ENCODE assay signal across 8 mouse cellular contexts in genomic region chr6:30572456-30573311, GRCm38 (mm10). TPM values are rescaled to one million over a fixed set of nuclear protein-coding genes. Genes with fewer than 3 reads are reported as not detected.
DNase-seq lines count a peak whose midpoint lies in the region; ATAC-seq and TF ChIP-seq lines count a peak whose summit lies in the region.

No protein-coding gene starts in this region.

- no peaks in the 10 kb centered on the region for H3K9me3 ChIP-seq in lung, embryonic 16.5 days (ENCODE audit: control insufficient read depth, low read length)

- ATAC-seq in lung, embryonic 16.5 days (ENCODE audit: low read depth), result peak; percentile 85

- H3K4me1 ChIP-seq in lung, embryonic 16.5 days (replicated peaks; ENCODE audit: control insufficient read depth, insufficient read depth, low read length), result peaks cover 3% of the 10 kb centered on the region; the same call in 1 of the 2 replicates
- no peaks in the 10 kb centered on the region for H3K4me1 ChIP-seq in thymus, adult 2 months (replicated peaks; ENCODE audit: control insufficient read depth, insufficient read depth, low read length)

- no peak for TF ChIP-seq CTCF in layer of hippocampus, adult 2 months (conservative IDR thresholded peaks at IDR 0.05)
- no peak for TF ChIP-seq CTCF in thymus, adult 2 months (IDR thresholded peaks at IDR 0.05; ENCODE audit: borderline replicate concordance, control insufficient read depth, extremely low read depth, insufficient read depth, low read length, poor library complexity)

- peak overlapping the region; percentile 8; the same call in 1 of the 2 replicates for H3K4me3 ChIP-seq in layer of hippocampus, adult 2 months
- H3K4me3 ChIP-seq in lung, embryonic 16.5 days (ENCODE audit: low read length), result no peak overlapping the region
- H3K4me3 ChIP-seq in thymus, adult 2 months (ENCODE audit: control insufficient read depth, insufficient read depth, low read length), result no peak overlapping the region

- DNase-seq in heart, adult 11 months, result peak; percentile 96
- no peak for DNase-seq in heart, postnatal 25 days (ENCODE audit: low spot score)
- DNase-seq in heart, adult 18-20 months, result peak; percentile 60 to 66
- peak; percentile 66 to 84 for DNase-seq in layer of hippocampus, adult 2 months (ENCODE audit: low spot score in 2 of 2)
- peak; percentile 88 to 94 for DNase-seq in right cerebral cortex, postnatal 10 days (ENCODE audit: low spot score in 2 of 2)
- DNase-seq in urinary bladder, adult 2 months (ENCODE audit: low spot score), result no peak
- no peak for DNase-seq in thymus, adult 2 months

- WGBS in lung, embryonic 16.5 days, result 35% methylated on average over 20 of the region's 20 CpGs
- WGBS in thymus, adult 2 months, result 90% methylated on average over 20 of the region's 20 CpGs

- no peaks in the 10 kb centered on the region for H3K27me3 ChIP-seq in lung, embryonic 16.5 days (ENCODE audit: control insufficient read depth, insufficient read depth, low read depth, low read length)
- no peaks in the 10 kb centered on the region for H3K27me3 ChIP-seq in thymus, adult 2 months (ENCODE audit: control insufficient read depth, insufficient read depth, low read length)

- TF ChIP-seq POLR2A in thymus, adult 2 months (IDR thresholded peaks at IDR 0.05; ENCODE audit: control insufficient read depth, extremely low read depth, insufficient read depth, low read length, poor library complexity), result no peak

- H3K27ac ChIP-seq in layer of hippocampus, adult 2 months, result peak overlapping the region; percentile 74
- H3K27ac ChIP-seq in lung, embryonic 16.5 days (ENCODE audit: low read length), result no peak overlapping the region
- no peak overlapping the region for H3K27ac ChIP-seq in thymus, adult 2 months (ENCODE audit: control insufficient read depth, insufficient read depth, low read length)

- no peak overlapping the region for H3K9ac ChIP-seq in lung, embryonic 16.5 days (ENCODE audit: low read length)

- intact Hi-C loops in heart, postnatal 25 days (cut with DNase I), result no loop called here

- no peak overlapping the region for H3K4me2 ChIP-seq in lung, embryonic 16.5 days (ENCODE audit: low read depth, low read length)

- H3K36me3 ChIP-seq in lung, embryonic 16.5 days (ENCODE audit: control insufficient read depth, insufficient read depth, low read length), result no peaks in the 10 kb centered on the region
- H3K36me3 ChIP-seq in thymus, adult 2 months (ENCODE audit: control insufficient read depth, insufficient read depth, low read length), result no peaks in the 10 kb centered on the region

RNA-seq across cellular contexts. Expression of gene Cpa4, which starts 4.5 kb away (rescaled TPM):
- not detected for total RNA-seq in heart, postnatal 25 days (2021)
- not detected for total RNA-seq in heart, adult 18-20 months (2021)
- total RNA-seq in layer of hippocampus, adult 2 months (2021), result not detected
- 0.08 TPM in 2 replicates for polyA plus RNA-seq in lung, embryonic 16.5 days (2015; fragmentation: Nextera tagmentation; extraction: Ambion mirVana)
- not detected in 2 replicates for polyA plus RNA-seq in urinary bladder, adult 2 months (2012; rRNA removed)
- polyA plus RNA-seq in thymus, adult 2 months (2012; rRNA removed), result 0.11 and 0.17 TPM in 2 replicates

RNA-seq across cellular contexts. Expression of gene Cpa2, which starts 31.3 kb away (rescaled TPM):
- total RNA-seq in heart, postnatal 25 days (2021), result not detected
- total RNA-seq in heart, adult 18-20 months (2021), result under 1 TPM in 1 of 2 experiments, not detected in 1; 0.25 TPM
- total RNA-seq in layer of hippocampus, adult 2 months (2021), result under 1 TPM in 1 of 2 experiments, not detected in 1; 0.64 TPM
- 5.2 and 6.0 TPM in 2 replicates for polyA plus RNA-seq in lung, embryonic 16.5 days (2015; fragmentation: Nextera tagmentation; extraction: Ambion mirVana)
- polyA plus RNA-seq in urinary bladder, adult 2 months (2012; rRNA removed), result 0.16 and 0.18 TPM in 2 replicates
- polyA plus RNA-seq in thymus, adult 2 months (2012; rRNA removed), result not detected in 2 replicates

RNA-seq across cellular contexts. Expression of gene Cpa5, which starts 38.1 kb away (rescaled TPM):
- total RNA-seq in heart, postnatal 25 days (2021), result not detected
- total RNA-seq in heart, adult 18-20 months (2021), result not detected
- total RNA-seq in layer of hippocampus, adult 2 months (2021), result not detected
- polyA plus RNA-seq in lung, embryonic 16.5 days (2015; fragmentation: Nextera tagmentation; extraction: Ambion mirVana), result 0.33 TPM in 1 of 2 replicates, not detected in the other
- polyA plus RNA-seq in urinary bladder, adult 2 months (2012; rRNA removed), result 0.03 TPM in 1 of 2 replicates, not detected in the other
- 0.10 TPM in 1 of 2 replicates, not detected in the other for polyA plus RNA-seq in thymus, adult 2 months (2012; rRNA removed)

Comparison
In these comparisons a context has a peak if more than half of its experiments do, and no peak if none do; other contexts are left out.
1. DNase-seq: peak in heart, adult 11 months (single experiment), heart, adult 18-20 months (2 of 2), layer of hippocampus, adult 2 months (2 of 2) and right cerebral cortex, postnatal 10 days (2 of 2); none in heart, postnatal 25 days (single experiment), urinary bladder, adult 2 months (single experiment) and thymus, adult 2 months (single experiment).